Mouse (Mus musculus): ENCODE measurements at regions not wholly inside any gene's neighbourhood (a gene's known extent, or its start where the extent isn't known, plus 50 kb on each side); places are given as distances from the start of the nearest gene placed in this dataset.

- TF ChIP-seq CTCF (IDR thresholded peaks at IDR 0.05 in 2 of 3, conservative IDR thresholded peaks at IDR 0.05 in 1 of 3; ENCODE audit: control insufficient read depth in 1 of 3, insufficient read depth in 1 of 3, low read depth in 2 of 3, low read length in 3 of 3, poor library complexity in 1 of 3, severe bottlenecking in 1 of 3) (no peak), USF1 (IDR thresholded peaks at IDR 0.05; ENCODE audit: low read depth, low read length) (no peak), MAX (IDR thresholded peaks at IDR 0.05; ENCODE audit: low read length) (no peak), POLR2A (IDR thresholded peaks at IDR 0.05; ENCODE audit: control insufficient read depth in 1 of 2, insufficient read depth in 1 of 2, low read depth in 1 of 2, low read length in 2 of 2, poor library complexity in 1 of 2) (no peak), EP300 (IDR thresholded peaks at IDR 0.05; ENCODE audit: low read depth in 1 of 2, low read length in 2 of 2) (no peak), MAFK (IDR thresholded peaks at IDR 0.05; ENCODE audit: borderline replicate concordance, low read depth, low read length) (no peak), NRF1 (IDR thresholded peaks at IDR 0.05; ENCODE audit: insufficient read depth, low read depth, low read length, poor library complexity, severe bottlenecking) (no peak), TAL1 (IDR thresholded peaks at IDR 0.05; ENCODE audit: low read length) (no peak)
Measured at GRCm38 (mm10) chr11:91204416-91204815, 372.9 kb downstream of the Kif2b start.
